Mouse (Mus musculus) ES-Bruce4 (cell line): ENCODE results near the gene Col9a3. TPM values are rescaled to one million over a fixed set of nuclear protein-coding genes. Genes with fewer than 3 reads are reported as not detected.
A peak's percentile ranks its signal among the peaks of the same experiment; 100 is the strongest.

Experiments used
- H3K27ac ChIP-seq: 2 replicates; pipeline ENCODE4 v1.5.1; 2012; ENCODE audit warnings: low read length, inconsistent platforms; ENCODE audit not compliant: insufficient read depth
- H3K27me3 ChIP-seq: 2 replicates; pipeline ENCODE4 v1.6.1; 2012; ENCODE audit warnings: mild to moderate bottlenecking, low read length, inconsistent platforms; ENCODE audit not compliant: control insufficient read depth, poor library complexity, insufficient read depth, severe bottlenecking
- H3K36me3 ChIP-seq: 2 replicates; pipeline ENCODE4 v1.6.1; 2012; ENCODE audit warnings: inconsistent platforms, mild to moderate bottlenecking, low read length, moderate library complexity; ENCODE audit not compliant: control insufficient read depth, poor library complexity, insufficient read depth, severe bottlenecking
- H3K4me1 ChIP-seq: one replicate; pipeline ENCODE4 v1.8.1; 2011; ENCODE audit warnings: low read length; ENCODE audit not compliant: control insufficient read depth, insufficient read depth
- H3K4me3 ChIP-seq: 2 replicates; pipeline ENCODE4 v1.5.1; 2011; ENCODE audit warnings: low read depth, mild to moderate bottlenecking, low read length
- H3K9ac ChIP-seq: 2 replicates; pipeline ENCODE4 v1.6.1; 2012; ENCODE audit warnings: low read depth, mild to moderate bottlenecking, inconsistent platforms; ENCODE audit not compliant: poor library complexity, severe bottlenecking
- H3K9me3 ChIP-seq: replicated peaks from 2 replicates; pipeline ENCODE4 v1.6.1; 2012; ENCODE audit warnings: mild to moderate bottlenecking, low read length, inconsistent platforms; ENCODE audit not compliant: control insufficient read depth, poor library complexity, insufficient read depth, severe bottlenecking
- CTCF ChIP-seq: IDR thresholded peaks from one replicate; pipeline ENCODE4 v1.8.1; 2011; ENCODE audit warnings: low read depth, low read length
- EP300 ChIP-seq: IDR thresholded peaks from 2 replicates; pipeline ENCODE4 v1.6.1; 2011; ENCODE audit warnings: low read depth, low read length; ENCODE audit not compliant: insufficient read depth
- POLR2A ChIP-seq: IDR thresholded peaks from one replicate; pipeline ENCODE4 v1.8.1; 2011; ENCODE audit warnings: low read length; ENCODE audit not compliant: insufficient read depth
- polyA plus RNA-seq: library from polyadenylated mRNA; stranded (reverse); fragments of >200 nt; gene quantifications from 2 replicates; pipeline ENCODE4 v1.2.4, GENCODE M21; 2011; ENCODE audit warnings: low read depth; ENCODE audit not compliant: missing spikeins, insufficient read depth, insufficient read length

Col9a3 gene
- polyA plus RNA-seq, 1 experiment: 1.9 TPM

DNA sequence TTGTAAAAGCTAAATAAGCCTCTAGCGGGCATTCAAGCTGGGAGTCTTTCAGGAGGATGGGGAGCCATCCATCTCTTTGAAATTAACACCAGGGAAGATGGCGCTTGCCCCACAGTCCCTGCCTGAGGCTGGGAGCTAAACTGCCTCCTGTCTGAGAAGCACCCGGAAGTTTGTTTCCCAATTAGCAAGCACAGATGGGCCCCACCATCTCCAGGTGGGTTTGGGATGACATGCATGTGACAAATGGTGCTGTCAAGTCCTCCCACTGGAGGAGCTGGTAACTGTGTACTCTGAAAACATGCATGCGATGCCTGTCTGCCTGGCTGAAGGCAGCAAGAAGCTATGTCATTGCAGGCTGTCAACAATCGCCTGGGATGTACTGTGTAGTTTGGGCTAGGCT, 33.7 kb upstream of the Col9a3 start:
- H3K4me1 ChIP-seq: no peaks in the 10 kb centered on the region
- H3K27ac ChIP-seq: no peak overlapping the region
- TF ChIP-seq EP300 (no peak), CTCF (no peak), POLR2A (no peak)
- H3K36me3 ChIP-seq: no peaks in the 10 kb centered on the region
- H3K27me3 ChIP-seq: no peaks in the 10 kb centered on the region; the same call in 1 of the 2 replicates
- no peak overlapping the region for H3K4me3 ChIP-seq
- H3K9me3 ChIP-seq: no peaks in the 10 kb centered on the region
- H3K9ac ChIP-seq: no peak overlapping the region

DNA sequence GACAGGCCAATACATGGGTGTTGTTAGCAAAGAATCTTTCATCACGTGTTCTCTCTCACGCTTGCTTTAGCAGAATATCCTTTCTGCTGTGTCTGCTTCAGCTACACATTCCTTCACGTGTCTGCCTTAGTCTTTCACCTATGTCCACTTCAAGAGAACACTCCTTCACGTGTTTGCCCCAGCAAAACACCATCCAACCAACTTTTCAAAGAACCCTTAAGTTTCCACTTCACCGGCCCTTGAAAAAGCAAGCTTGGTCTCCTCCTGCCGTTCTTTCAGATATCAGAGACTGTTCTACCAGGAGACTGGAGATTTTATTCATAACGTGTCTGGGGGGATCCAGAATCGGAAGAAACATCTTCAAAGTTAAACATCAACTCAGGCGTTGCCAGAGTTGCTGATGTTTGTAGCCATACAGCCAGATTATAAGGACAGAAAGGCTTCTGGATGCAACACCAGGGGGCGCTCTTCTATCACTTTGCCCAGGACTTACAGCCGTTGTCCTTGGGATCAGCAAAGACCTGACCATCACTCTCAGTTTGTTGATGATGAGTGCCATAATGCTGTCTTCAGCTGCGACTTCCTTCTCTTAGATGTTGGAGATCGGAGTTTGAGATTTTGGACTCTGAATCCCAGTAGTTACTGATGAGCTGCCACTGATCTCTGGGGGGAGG, 31.2 kb upstream of the Col9a3 start:
- TF ChIP-seq POLR2A: no peak
- TF ChIP-seq CTCF: peak; percentile 63
- Histone ChIP-seq H3K27me3 (no peaks in the 10 kb centered on the region; the same call in 1 of the 2 replicates), H3K4me1 (no peaks in the 10 kb centered on the region), H3K36me3 (no peaks in the 10 kb centered on the region), H3K9ac (no peak overlapping the region), H3K27ac (no peak overlapping the region), H3K9me3 (no peaks in the 10 kb centered on the region), H3K4me3 (no peak overlapping the region)

DNA sequence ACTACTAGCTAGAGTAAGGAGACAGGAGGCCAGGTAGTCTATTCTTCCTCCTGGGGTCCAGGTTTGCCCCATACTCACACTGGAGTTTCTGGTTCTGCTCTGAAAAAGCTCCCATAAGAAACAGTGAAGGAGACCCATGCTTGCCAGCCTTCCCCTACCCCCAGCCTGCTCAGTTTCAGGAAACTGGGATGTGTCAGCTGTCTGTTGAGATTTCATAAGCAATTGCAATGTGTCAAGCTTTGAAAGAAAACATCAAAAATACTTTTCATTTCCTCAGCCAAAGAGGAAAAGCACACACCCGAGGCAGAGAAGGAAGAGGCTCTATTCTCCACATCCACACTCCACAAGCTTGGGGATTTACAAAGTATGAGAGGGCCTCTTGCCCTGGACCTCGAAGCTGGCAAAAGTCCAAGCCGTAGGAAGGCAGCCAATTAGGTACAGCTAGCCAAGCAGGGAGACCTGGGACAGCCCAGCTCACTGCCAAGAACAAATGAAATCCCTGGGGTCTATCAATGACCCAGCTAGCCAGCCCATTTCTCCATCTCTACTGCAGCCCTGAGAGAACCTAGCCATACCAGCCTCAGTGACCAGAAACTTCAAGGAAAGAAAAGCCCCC, 28.5 kb upstream of the Col9a3 start:
- Histone ChIP-seq H3K36me3 (no peaks in the 10 kb centered on the region), H3K4me1 (no peaks in the 10 kb centered on the region), H3K27ac (no peak overlapping the region), H3K9ac (no peak overlapping the region), H3K4me3 (no peak overlapping the region), H3K9me3 (no peaks in the 10 kb centered on the region), H3K27me3 (no peaks in the 10 kb centered on the region; the same call in 1 of the 2 replicates)
- no peak for TF ChIP-seq CTCF
- TF ChIP-seq POLR2A: no peak
- no peak for TF ChIP-seq EP300

DNA sequence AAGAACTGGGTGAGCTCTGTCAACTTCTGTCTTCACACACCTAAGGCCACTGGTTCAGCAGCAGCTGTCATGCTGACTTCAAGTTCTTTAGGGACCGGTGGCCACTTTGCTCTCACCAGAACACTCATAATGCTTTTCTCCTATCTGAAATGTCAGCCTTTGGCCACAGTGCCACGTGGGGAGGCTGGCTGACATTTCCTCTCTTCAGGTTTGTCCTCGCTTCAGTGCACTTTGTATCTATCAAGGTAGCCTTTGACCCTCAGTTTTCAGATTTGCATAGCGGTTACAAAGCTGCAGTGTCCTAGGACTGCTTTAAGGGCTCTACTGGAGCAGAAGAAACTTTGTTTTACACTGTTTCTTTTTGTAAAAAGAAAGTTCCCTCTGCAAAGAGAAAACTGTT, 21.1 kb upstream of the Col9a3 start:
- no peaks in the 10 kb centered on the region for H3K36me3 ChIP-seq
- H3K4me3 ChIP-seq: no peak overlapping the region
- H3K9ac ChIP-seq: no peak overlapping the region
- H3K27me3 ChIP-seq: no peaks in the 10 kb centered on the region
- no peaks in the 10 kb centered on the region for H3K4me1 ChIP-seq
- TF ChIP-seq CTCF: no peak
- TF ChIP-seq POLR2A: no peak
- TF ChIP-seq EP300: no peak
- H3K9me3 ChIP-seq: no peaks in the 10 kb centered on the region
- H3K27ac ChIP-seq: no peak overlapping the region

DNA sequence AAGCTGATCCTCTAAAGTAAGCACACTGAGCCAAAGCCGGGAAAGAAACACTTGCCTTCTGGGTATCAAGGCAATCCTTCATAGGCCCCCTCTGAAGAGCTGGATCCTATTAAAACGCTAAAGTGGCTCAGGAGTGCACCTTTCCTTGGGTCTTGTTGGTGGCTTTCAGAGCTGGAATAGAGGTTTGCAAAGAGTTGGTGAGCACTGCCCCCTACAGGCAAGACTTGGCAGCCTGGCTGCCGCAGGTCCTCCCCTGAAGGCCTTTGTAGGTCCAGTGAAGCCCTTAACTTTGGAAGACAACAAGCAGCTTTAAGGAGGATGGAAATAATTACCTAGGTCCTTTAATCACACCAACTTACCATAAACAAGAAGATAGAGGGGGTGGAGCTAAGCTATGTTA, 18.9 kb upstream of the Col9a3 start:
- TF ChIP-seq POLR2A (no peak), CTCF (peak; percentile 90), EP300 (no peak)
- H3K4me3 ChIP-seq: no peak overlapping the region
- no peak overlapping the region for H3K27ac ChIP-seq
- H3K9me3 ChIP-seq: no peaks in the 10 kb centered on the region
- H3K9ac ChIP-seq: no peak overlapping the region
- no peaks in the 10 kb centered on the region for H3K4me1 ChIP-seq
- H3K27me3 ChIP-seq: no peaks in the 10 kb centered on the region
- no peaks in the 10 kb centered on the region for H3K36me3 ChIP-seq

DNA sequence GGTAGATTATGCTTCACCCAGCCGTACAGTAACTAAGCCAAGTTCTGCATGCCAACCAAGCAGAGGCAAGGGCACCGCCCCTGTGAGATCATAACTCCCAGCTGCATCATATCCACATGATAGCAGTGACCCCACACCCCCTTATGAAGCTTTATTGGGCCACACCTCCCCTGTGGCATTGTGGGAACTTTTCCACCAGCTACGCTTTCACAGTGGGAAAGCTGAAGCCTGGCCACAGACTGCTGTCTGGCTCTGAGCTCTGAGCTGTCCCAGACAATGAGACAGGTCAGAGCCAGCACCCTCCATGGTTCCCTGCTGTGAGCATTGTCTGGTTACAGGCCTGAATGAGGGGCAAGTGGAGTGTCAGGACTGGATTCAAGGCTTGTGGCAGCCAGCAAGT, 16.6 kb upstream of the Col9a3 start, which contains the start of gene Mrgbp:
Gene Mrgbp, plus strand, starts transcription at position 303 of the 400 bp plus-strand sequence.
- Histone ChIP-seq H3K4me3 (no peak within 1 kb of the TSS), H3K27ac (no peak within 1 kb of the TSS), H3K9ac (no peak within 1 kb of the TSS), H3K9me3 (no peaks in the 10 kb centered on the region), H3K27me3 (no peaks in the 10 kb centered on the region), H3K36me3 (peaks cover 6% of the 10 kb centered on the region), H3K4me1 (no peaks in the 10 kb centered on the region)
- TF ChIP-seq POLR2A (no peak), EP300 (no peak), CTCF (no peak)
